In genomic region chr5:27623876-27624275, GRCm38 (mm10) we compare ENCODE assay signal across 20 mouse cellular contexts.
DNase-seq lines count a peak whose midpoint lies in the region; ATAC-seq and TF ChIP-seq lines count a peak whose summit lies in the region.
"Had no signal": no experiment of that assay in that cellular context is flagged by ENCODE, and none has a peak within 500 bp of the region (broad histone marks: within the 10 kb centered on the region; RNA-seq: fewer than 3 reads in every experiment).

No protein-coding gene starts in this region.

- peaks cover 5% of the 10 kb centered on the region; the same call in 1 of the 2 replicates for H3K4me1 ChIP-seq in heart, embryonic 12.5 days (replicated peaks)
- no peaks in the 10 kb centered on the region for H3K4me1 ChIP-seq in hindbrain, postnatal 0 days (ENCODE audit: insufficient read depth, low read length)
- no peaks in the 10 kb centered on the region for H3K4me1 ChIP-seq in hindbrain, embryonic 16.5 days (ENCODE audit: control insufficient read depth, insufficient read depth, low read depth, low read length)
- H3K4me1 ChIP-seq: embryonic facial prominence, embryonic 12.5 days; forebrain, embryonic 15.5 days; hindbrain, embryonic 15.5 days had no signal

- H3K27ac ChIP-seq in heart, embryonic 12.5 days (ENCODE audit: poor library complexity, severe bottlenecking): no peak overlapping the region
- no peak overlapping the region for H3K27ac ChIP-seq in hindbrain, postnatal 0 days
- no peak overlapping the region for H3K27ac ChIP-seq in hindbrain, embryonic 16.5 days (ENCODE audit: low read depth, low read length)
- H3K27ac ChIP-seq: embryonic facial prominence, embryonic 12.5 days; forebrain, embryonic 15.5 days; hindbrain, embryonic 15.5 days; kidney, postnatal 0 days had no signal

- TF ChIP-seq CTCF in hindbrain, postnatal 0 days (IDR thresholded peaks at IDR 0.05; ENCODE audit: low read depth): no peak

- no peak for ATAC-seq in heart, embryonic 12.5 days (ENCODE audit: insufficient number of reproducible peaks, low FRiP score)
- ATAC-seq in hindbrain, postnatal 0 days: peak; percentile 33; the same call in 1 of the 2 replicates
- no peak for ATAC-seq in hindbrain, embryonic 16.5 days
- ATAC-seq: activated CD4-positive, CD25-positive, alpha-beta regulatory T cell, adult 4 months; CD4-positive, CD25-positive, alpha-beta regulatory T cell, adult 4 months; forebrain, embryonic 15.5 days had no signal

- no peak overlapping the region for H3K4me3 ChIP-seq in heart, embryonic 12.5 days
- H3K4me3 ChIP-seq in hindbrain, postnatal 0 days (ENCODE audit: low read length): no peak overlapping the region
- H3K4me3 ChIP-seq in hindbrain, embryonic 16.5 days (ENCODE audit: low read length): no peak overlapping the region
- H3K4me3 ChIP-seq: embryonic facial prominence, embryonic 12.5 days; forebrain, embryonic 15.5 days; hindbrain, embryonic 15.5 days had no signal

- no peaks in the 10 kb centered on the region for H3K27me3 ChIP-seq in heart, embryonic 12.5 days (replicated peaks)
- H3K27me3 ChIP-seq in hindbrain, postnatal 0 days (ENCODE audit: insufficient read depth, low read length): no peaks in the 10 kb centered on the region
- H3K27me3 ChIP-seq in hindbrain, embryonic 16.5 days (replicated peaks; ENCODE audit: control insufficient read depth, insufficient read depth, low read length): no peaks in the 10 kb centered on the region
- H3K27me3 ChIP-seq: embryonic facial prominence, embryonic 12.5 days; forebrain, embryonic 15.5 days; hindbrain, embryonic 15.5 days had no signal

- intact Hi-C loops in heart, postnatal 36 days (cut with DNase I): no loop called here

- H3K4me2 ChIP-seq in heart, embryonic 12.5 days: no peak overlapping the region
- H3K4me2 ChIP-seq in hindbrain, postnatal 0 days (ENCODE audit: low read depth, low read length): no peak overlapping the region
- no peak overlapping the region for H3K4me2 ChIP-seq in hindbrain, embryonic 16.5 days (ENCODE audit: low read length)
- H3K4me2 ChIP-seq: embryonic facial prominence, embryonic 12.5 days; forebrain, embryonic 15.5 days; hindbrain, embryonic 15.5 days had no signal

- no peaks in the 10 kb centered on the region for H3K9me3 ChIP-seq in heart, embryonic 12.5 days (replicated peaks)
- no peaks in the 10 kb centered on the region for H3K9me3 ChIP-seq in hindbrain, postnatal 0 days (ENCODE audit: low read length)
- H3K9me3 ChIP-seq in hindbrain, embryonic 16.5 days (ENCODE audit: control insufficient read depth, low read length): no peaks in the 10 kb centered on the region
- H3K9me3 ChIP-seq: embryonic facial prominence, embryonic 12.5 days; forebrain, embryonic 15.5 days; G1E; hindbrain, embryonic 15.5 days had no signal

- DNase-seq in cerebellum, adult 11-12 months: peak; percentile 31
- DNase-seq in cerebellum, adult 9-11 months: no peak
- peak; percentile 92 for DNase-seq in heart, adult 11 months
- no peak for DNase-seq in hindbrain, postnatal 0 days (ENCODE audit: low spot score)
- peak; percentile 10 to 22 for DNase-seq in heart, postnatal 36 days
- no peak for DNase-seq in left cerebral cortex, adult 11 months (ENCODE audit: low spot score)
- DNase-seq: adrenal gland, adult 2 months; B cell, adult 2 months; gastrocnemius, postnatal 25 days; kidney, adult 11 months; kidney, adult 9 months had no signal

- 67% methylated on average over 1 of the region's 1 CpGs for WGBS in heart, embryonic 12.5 days
- WGBS in hindbrain, postnatal 0 days: 50% methylated on average over 1 of the region's 1 CpGs
- 88% methylated on average over 1 of the region's 1 CpGs for WGBS in hindbrain, embryonic 16.5 days

- no peak overlapping the region for H3K9ac ChIP-seq in heart, embryonic 12.5 days
- H3K9ac ChIP-seq in hindbrain, postnatal 0 days (replicated peaks; ENCODE audit: low read length): no peak overlapping the region
- no peak overlapping the region for H3K9ac ChIP-seq in hindbrain, embryonic 16.5 days (ENCODE audit: low read depth, low read length)
- H3K9ac ChIP-seq: embryonic facial prominence, embryonic 12.5 days; forebrain, embryonic 15.5 days; hindbrain, embryonic 15.5 days had no signal

- no peaks in the 10 kb centered on the region for H3K36me3 ChIP-seq in heart, embryonic 12.5 days
- H3K36me3 ChIP-seq in hindbrain, postnatal 0 days (ENCODE audit: insufficient read depth, low read length): no peaks in the 10 kb centered on the region
- no peaks in the 10 kb centered on the region for H3K36me3 ChIP-seq in hindbrain, embryonic 16.5 days (ENCODE audit: control insufficient read depth, insufficient read depth, low read length)
- H3K36me3 ChIP-seq: embryonic facial prominence, embryonic 12.5 days; forebrain, embryonic 15.5 days; G1E; hindbrain, embryonic 15.5 days had no signal

Comparison
In these comparisons a context has a peak if more than half of its experiments do, and no peak if none do; other contexts are left out.
1. DNase-seq: peak in cerebellum, adult 11-12 months (single experiment), heart, adult 11 months (single experiment) and heart, postnatal 36 days (2 of 2); none in cerebellum, adult 9-11 months (single experiment), hindbrain, postnatal 0 days (single experiment) and left cerebral cortex, adult 11 months (single experiment).